Mouse (Mus musculus) testis, postnatal 10 days (tissue): ENCODE results near the gene Ctsw.

Source experiments
- DNase-seq: peaks from one replicate; pipeline ENCODE4 v3.0.0; 2021; ENCODE audit warnings: low spot score

Ctsw gene

DNA sequence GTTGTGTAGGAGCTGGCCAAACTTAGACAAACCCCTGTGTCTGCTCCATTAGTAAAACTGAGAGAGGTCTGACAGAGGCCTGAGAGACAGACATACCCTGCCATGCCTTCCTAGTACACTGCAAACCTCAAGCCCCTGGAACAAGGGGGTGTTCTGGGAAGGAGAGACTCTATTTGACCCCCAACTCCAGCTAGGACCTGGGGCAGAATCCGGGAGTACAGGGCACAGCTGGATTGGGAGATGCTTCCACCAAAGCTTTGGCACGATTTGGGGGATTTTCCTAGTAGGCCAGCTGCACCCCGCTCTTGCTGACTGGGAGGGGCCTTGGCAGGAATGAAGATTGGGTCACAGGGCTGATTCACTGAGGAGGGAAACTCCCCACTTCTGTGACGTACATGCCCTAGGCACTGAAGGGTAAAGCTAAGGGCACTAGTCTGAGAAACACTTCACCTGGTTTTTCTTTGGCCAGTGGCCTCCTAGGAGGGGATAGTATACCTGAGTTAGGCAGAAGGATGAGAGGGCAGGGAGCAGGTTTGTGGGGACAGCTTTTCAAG, 36.3 kb downstream of the Ctsw start:
- no peak for DNase-seq

DNA sequence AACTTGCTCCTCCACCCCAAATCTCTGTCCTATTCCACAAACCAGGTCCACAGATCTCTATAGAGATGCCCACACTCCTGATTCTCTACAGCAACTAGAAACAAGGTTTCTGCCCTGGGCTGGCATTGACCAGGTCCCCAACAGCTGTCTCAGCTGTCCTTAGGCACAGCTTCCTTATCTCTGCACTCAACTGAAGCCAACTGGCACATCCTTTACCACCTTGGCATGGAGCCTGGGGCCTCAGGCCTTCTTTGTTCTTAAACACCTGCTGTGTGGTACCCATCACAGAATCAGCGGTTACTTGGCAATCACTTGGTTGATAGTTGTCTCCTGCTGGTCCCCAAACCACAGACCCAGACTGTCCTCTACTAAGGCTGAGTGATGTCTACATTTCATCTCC, 37.9 kb downstream of the Ctsw start:
- DNase-seq, result peak; percentile 58

DNA sequence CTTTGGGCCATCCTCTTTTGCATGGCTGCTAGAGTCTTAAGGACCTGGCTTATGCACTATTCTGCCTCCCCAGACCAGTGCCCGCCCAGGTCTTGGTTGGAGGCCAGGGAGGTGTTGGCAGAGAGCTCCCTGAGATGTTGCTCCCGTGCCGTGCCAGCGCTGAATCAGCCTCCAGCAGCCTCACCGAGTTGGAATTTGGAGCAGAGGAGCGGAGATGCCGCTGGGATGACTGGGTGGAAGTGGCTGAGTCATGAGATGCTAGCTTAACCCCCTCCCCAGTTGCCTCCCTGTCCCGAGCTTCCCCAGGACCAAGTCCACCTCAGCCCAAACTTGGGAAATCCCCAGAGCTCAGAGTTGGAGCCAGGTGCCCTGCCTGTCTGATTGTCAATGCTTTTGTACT, 38.5 kb downstream of the Ctsw start:
- peak; percentile 68 for DNase-seq

DNA sequence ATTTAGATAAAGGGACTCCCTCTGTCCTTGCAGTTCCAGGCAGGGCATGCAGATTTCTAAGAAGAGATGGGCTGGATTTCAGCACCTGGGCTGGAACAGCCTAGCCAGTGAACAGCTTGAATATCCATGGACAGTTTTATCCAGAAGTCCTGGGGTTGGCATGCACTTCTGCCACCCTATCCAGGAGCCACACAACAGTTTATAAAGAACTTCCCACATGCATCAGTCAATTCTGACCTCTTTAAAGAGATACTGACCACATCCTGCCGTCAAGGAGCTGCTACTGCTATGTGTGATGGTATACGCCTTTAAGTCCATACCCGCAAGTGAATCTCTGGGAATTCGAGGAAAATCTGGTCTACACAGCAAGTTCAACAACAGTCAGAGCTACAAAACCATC, 39.1 kb downstream of the Ctsw start:
- DNase-seq, result no peak

DNA sequence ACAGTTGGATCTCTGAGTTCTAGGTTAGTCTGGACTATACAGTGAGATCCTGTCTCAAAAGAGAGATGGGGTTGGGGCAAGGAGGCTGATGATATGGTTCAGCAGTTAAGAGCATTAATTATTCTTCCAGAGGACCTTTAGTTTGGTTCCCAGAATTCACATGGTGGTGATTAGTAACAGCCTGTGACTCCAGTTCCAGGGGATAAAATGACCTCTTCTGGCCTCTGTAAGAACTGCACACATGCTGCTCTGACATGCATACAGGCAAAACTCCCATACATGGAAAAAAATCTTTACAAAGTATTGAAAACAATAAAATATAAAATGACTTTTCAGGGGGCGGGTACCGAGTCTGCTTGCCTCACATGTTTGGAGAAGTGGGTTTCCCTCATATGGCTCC, 40.2 kb downstream of the Ctsw start:
- DNase-seq, result no peak

DNA sequence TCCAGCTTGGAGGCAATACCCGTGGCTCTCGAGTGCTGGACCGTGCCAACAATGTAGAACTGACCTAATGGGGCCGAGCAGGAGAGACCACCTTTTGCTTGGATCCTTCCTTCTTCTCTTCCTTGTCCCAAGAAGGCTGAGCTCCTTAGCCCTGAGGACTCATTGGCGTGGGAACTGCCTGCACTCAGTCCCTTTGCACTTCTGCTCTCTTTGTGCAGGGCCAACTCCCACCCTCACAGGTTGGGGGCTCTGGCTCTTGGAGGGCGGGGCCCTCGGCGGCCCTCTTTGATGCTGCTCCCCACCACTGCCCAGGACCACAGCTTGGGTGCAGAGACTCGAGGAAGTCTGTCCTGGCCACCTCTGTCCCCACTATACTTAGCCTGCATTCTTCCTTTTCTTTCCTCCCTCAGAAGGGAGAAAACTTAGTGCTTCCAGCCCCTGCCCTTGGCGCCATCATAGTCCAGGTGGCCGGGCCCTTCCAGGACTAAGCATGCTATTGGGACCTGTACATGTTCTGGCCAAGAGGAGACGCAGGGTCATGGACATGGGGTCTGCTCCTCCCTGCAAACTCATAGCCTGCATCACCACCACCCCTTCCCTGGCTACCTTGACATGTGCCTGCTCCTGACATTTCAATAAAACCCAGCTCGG, 41.5 kb downstream of the Ctsw start:
- no peak for DNase-seq

DNA sequence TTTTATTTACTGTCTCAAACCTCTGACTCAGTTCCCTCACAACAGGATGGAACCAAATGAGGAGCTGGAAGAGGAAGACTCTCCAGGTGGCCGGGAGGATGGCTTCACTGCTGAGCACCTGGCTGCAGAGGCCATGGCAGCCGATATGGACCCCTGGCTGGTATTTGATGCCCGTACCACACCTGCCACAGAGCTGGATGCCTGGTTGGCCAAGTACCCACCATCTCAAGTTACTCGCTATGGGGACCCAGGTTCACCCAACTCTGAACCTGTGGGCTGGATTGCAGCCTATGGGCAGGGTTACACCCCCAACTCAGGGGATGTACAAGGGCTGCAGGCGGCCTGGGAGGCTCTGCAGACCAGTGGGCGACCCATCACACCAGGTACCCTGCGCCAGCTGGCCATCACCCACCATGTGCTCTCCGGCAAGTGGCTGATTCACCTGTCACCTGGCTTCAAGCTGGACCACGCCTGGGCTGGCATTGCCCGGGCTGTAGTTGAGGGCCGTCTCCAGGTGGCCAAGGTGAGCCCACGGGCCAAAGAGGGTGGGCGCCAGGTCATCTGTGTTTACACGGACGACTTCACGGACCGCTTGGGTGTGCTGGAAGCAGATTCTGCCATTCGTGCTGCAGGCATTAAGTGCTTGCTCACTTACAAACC, 42.3 kb downstream of the Ctsw start:
- peak; percentile 56 for DNase-seq

DNA sequence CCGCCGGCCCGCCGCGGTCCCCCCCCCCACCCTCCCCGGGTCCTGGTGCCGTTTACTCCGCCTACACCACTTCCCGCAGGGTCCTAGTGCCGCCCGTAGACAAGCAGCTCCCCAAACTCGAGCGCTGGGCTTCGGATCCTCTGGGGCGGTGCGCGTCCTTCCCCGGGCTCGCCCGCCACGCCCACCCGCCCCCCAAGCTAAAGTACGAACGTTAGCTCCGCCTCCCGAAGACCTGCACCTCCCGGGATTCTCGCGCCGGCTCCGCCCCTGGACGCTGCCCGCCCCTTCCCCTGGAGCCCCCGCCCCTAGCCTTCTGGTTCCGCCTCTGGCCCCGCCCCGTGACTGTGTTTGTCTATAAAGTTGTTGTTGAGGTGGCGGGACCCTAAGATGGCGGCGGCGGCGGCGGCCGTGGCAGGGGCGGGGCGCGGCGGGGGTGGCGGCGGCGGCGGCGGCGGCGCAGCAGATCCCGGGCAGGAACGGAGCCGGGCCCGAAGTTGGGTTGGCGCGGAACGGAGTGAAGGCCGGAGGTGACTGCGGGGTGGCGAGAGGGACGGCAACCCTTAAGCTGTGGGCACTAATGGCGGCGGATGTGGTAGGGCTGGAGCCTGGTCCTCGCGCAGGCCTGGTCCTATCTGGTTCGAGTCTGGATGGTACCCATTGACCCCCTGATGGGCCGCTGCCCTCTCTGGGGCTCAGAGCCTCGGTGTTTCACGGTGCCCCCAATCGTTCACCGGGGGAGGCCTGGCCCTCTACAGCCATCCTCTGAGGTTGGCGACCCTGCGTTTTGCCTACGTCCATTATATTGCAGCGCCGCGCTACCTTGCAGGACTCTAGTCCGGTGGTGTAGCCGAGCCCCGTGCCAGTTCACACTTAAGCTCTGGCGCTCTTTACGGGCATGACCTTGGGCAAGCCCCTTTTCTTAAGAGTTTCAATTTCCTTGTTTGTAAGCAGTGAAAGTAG, 43.2 kb downstream of the Ctsw start, which contains the start of the genes Drap1 and AI837181:
Drap1 (minus strand) TSS at position 198 of the 960 bp plus-strand sequence.
AI837181 (plus strand) TSS at position 363 of the 960 bp plus-strand sequence.
- peak; percentile 99 for DNase-seq

DNA sequence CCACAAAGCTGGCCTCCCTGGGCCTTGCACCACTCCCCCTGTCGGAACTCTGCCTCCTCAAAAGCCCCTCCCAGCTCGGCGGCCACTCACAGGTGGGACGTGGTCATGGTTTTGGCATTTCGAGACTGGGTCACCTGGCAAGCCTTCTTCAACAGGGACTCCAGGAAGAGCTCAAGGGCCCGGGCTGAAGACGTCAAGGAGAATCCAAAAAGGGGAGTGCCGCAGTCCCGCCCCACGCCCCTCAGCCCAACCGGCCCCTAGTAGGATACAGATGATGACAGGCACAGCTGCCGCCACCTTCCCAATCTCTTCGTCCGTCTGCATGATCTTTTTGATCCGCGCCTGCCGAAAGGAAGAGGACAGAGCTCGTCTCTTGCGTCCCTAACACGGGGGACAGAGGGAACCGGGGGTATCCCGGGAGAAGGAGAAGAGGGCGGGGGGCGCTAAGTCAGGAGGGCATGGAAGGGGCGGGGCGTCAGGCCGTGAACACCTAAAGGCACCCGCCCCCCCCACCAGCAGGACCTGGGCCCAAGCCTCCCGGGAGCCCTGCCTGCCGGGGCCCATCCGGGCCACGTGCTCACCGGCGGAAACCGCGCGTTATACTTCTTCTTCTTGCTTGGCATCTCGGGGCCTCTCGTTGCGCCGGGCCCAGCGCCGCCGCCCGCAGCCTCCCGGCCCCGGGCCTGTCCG, 44.1 kb downstream of the Ctsw start:
- DNase-seq, result peak; percentile 92

DNA sequence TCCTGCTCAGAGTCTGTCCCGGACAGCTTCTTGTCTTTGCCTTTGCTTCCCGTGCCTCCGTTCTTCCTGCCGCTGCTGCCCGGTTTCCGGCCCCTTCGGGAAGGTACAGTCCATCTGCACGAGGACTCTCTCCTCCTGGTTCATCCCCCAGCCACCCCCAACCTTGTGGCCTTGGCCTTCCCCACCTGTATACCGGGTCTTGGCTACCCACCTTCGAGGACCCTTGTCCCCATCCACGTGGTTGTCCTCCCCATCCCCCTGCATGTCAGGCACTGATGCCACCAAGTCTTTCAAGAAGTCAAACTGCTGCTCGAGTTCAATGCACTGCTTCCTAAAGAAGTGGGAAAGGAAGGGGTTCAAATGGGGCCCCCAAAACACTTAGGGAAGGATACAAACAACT, 44.7 kb downstream of the Ctsw start:
- DNase-seq, result peak; percentile 46

DNA sequence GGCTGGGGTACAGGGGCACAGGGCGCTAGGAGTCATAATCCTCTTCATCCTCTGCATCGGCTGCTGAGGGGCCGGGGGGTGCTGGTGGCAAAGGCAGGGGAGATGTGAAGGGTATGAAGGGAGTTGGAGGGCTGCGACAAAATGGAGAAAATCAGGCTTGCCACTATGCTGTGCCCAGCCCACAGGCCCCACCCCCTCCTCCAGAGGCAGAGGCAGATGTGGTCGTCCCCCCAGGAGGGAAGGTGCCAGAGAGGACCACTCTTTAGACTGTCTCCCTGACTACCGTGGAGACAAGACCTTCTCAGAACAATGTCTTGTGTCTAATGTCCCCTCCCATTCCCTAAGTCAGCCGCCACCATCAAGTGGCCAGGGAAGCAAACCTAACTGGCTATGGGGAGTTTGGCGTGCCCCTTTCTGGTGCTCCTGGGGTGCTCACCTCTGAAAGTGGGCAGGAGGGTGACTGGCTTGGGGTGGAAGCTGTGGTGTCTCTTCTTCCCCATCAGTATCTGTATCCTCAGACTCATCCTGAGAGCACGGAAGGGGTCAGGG, 45.3 kb downstream of the Ctsw start:
- no peak for DNase-seq

DNA sequence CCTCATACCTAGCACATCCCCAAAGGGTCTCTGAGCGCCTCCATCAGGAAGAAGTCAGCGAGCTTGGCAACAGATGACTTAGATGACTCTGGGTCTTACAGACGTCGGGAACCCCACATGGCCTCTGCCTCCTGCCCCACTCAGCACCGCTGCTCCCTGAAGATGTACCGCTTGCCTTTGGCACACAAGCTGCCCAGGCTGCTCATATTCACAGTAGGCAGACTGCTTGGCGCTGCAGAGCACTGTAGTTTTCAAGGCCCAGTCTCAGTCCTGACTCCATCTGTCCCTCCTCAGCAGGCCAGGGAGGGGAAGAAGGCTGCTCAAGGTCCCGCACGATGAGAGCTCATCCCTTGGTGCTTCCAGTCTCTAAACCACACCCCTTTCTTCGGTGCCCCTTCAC, 46.0 kb downstream of the Ctsw start:
- DNase-seq, result no peak

DNA sequence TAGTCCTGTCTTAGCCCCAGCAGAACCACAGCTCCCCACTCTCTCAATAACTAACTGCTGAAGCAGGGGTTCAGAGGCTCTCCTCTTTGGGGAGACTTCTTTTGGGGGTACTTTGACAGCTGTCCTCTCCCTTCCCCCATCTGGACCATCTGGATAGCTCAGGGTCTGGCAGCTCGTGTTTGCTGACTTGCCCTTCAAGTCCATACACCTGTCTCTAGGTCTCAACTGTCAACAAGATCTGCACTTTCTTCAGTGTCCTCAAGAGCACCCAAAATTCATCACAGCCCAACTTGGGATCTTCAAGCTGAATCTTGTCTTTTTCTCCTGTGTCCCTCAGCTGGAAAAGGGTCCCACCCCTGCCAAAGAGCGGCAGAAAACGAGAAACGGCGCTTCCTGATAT, 46.5 kb downstream of the Ctsw start:
- no peak for DNase-seq

DNA sequence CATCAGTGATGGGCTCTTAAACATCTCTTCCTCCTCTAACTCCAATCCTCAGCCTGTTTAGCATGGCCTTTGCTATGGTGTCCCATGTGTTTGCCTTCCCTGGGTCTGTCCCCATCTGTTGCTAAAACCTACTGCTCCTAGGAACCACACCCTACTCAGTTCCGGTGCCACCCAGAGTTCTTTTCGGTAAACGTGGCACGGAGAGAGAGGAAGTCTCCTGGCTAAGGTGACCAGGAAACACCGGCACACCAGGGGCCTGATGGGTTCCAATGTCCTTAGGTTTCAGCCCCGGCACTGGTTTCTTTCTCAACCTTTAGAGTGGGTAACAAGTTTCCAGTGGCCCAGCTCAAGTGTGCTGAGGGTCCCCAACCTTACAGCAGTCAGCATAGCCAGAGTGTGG, 47.7 kb downstream of the Ctsw start:
- no peak for DNase-seq

DNA sequence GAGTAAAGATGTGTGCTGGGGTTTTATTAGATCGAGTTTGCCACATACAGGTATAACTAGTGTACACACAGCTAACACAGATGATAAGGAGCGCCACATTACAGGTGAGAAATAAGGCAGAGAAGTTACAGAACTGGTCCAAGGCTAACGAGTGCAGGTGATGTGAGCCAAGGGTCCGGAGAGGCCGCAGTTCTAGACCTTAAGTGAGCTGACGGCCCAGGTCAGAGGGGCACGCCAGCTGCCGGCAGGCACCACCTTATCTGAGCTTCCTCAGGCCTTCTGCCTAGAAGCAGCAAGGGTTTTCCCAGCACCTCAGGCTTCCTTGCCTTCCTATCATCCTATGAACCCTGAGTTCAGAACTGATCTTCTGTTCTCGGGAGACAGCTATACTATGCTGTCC, 48.7 kb downstream of the Ctsw start:
- DNase-seq, result no peak

DNA sequence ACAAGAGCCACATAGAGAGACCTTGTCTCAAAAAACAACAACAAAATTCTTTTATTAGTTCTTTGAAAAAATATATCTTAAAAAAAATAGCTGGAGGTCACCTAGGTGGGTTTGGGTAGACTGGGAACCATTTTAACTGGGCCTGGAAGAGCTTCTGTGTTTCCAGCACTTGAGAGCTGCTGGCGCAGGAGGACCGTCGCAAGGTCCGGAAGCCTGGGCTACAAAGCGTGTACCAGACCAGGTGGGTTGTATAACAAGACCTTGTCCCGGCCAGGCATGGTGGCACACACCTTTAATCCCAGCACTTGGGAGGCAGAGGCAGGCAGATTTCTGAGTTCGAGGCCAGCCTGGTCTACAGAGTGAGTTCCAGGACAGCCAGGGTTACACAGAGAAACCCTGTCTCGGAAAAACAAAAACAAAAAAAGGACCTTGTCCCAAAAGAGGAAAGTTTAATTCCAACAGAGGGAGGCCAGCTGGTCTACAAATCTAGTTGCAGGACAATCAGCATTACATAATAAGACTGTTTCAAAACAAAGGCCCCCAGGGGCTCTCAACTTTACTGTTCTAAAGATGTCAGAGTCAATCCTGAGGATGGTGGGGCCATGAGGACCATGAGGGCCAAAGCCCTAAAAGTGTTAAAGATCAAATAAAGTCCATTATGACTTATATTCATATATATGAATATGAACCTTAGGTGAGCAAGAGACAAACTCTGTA, 49.4 kb downstream of the Ctsw start:
- no peak for DNase-seq
